Mouse (Mus musculus) lung, postnatal 0 days (tissue): ENCODE measurements around the gene Rtkn2.

ENCODE experiments used
- CTCF ChIP-seq: IDR thresholded peaks from 2 replicates; pipeline ENCODE4 v1.5.1; 2016; ENCODE audit warnings: antibody characterized with exemption, mild to moderate bottlenecking
- EP300 ChIP-seq: IDR thresholded peaks from 2 replicates; pipeline ENCODE4 v1.6.1; 2016; ENCODE audit warnings: antibody characterized with exemption, mild to moderate bottlenecking, control low read depth

DNA sequence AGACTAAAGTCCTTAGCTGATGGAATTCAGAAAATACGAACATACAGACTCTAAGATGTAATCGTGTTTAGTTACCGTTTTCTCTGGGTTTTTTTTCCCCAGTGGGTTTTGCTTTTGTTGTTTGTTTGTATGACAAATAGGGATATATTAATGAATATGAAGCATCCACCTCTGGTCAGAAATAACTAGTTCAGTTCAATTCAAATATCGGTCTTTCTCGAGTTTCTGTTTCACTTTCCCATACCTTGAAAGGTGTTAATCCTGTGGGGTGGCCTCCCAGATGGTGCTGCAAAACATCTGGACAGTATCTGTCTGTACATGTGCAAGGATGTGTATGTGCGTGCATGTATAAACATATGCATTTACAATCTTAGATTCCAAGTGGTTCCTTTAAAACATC, 61.0 kb downstream of the Rtkn2 start:
- TF ChIP-seq CTCF (no peak), EP300 (no peak)
